Mouse (Mus musculus): ENCODE measurements at regions not wholly inside any gene's neighbourhood (a gene's known extent, or its start where the extent isn't known, plus 50 kb on each side); places are given as distances from the start of the nearest gene placed in this dataset.

- DNase-seq (ENCODE audit: low spot score in 2 of 2): no peak
These were observed 449.0 kb downstream of the Insc start for GRCm38 (mm10) chr7:115192482-115192881.

GRCm38 (mm10) chr7:115192992-115193761 is 449.7 kb downstream of the Insc start:
- no peak for DNase-seq (ENCODE audit: low spot score in 2 of 2)

DNA sequence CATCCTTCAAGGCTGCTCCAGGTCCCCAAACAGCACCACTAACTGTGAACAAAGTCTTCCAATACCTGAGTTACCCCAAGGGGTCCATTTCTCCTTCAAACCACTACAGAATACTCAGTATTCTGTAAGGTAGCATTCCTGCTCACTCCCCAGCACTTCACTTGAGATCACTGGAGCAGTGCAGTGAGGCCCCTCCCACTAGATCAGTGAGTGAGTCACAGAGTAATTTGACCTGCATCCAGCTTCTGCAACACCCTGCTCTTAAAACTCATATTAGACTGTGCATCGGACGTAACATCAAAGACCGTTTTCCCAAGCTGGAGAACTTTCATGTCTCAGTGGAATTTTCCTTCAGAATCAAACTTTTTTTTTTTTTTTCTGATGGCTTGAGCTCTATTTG is 461.4 kb downstream of the Insc start:
- DNase-seq (ENCODE audit: low spot score in 2 of 2): peak; percentile 20 to 46

DNA sequence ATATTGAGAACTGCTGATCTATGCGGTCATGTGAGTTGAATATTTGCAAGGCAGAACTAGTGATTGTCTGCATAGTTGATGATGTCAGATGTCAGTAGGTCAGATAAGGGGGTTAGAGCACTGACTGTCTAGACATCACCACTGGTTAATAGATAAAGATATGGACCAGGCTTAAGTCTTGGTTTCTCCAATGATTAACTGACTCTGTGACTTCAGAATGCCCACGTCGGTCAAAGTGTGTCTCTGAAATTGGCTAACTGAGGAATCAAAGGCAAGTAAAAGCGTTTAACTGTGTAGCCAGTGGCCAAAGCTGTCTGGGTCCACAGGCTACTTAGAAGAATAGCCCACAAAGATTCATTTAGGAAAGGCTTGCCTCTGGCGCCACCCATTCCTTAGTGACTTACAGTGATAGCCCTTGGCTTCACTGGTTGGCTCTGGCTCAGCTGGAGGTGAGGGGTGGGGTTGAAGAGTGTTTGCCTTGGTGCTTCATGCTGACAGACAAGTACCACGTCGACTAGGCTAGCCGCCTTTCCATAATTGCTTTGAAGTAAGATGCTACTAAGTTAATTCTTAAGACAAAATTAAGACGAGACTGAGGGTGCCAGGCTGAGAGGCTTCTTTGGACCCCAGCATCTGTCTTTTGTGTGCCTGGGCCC is 463.1 kb downstream of the Insc start:
- no peak for DNase-seq (ENCODE audit: low spot score in 2 of 2)

- DNase-seq (ENCODE audit: low spot score in 2 of 2): no peak
These were observed 465.3 kb downstream of the Insc start for GRCm38 (mm10) chr7:115208781-115209180.

DNA sequence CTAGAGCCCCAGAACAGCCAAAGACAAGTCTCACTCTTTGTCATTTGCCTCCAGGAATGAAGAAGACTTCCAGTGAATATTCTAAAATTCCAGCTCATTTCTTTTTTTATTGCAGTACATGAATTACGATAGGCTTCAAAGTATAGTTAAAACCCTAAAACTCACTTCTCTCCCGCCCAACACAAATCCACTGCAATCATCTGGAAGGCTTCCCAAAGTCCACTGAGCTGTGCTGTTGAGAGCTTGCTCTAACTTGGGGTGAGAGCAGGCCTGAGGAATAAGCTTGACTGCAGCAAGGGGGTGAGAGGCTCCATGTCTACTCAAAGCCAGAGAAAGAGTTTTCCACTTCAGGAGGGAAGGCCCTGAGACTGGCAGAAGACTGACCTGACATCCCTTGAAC is 466.5 kb downstream of the Insc start:
- no peak for DNase-seq (ENCODE audit: low spot score in 2 of 2)

DNA sequence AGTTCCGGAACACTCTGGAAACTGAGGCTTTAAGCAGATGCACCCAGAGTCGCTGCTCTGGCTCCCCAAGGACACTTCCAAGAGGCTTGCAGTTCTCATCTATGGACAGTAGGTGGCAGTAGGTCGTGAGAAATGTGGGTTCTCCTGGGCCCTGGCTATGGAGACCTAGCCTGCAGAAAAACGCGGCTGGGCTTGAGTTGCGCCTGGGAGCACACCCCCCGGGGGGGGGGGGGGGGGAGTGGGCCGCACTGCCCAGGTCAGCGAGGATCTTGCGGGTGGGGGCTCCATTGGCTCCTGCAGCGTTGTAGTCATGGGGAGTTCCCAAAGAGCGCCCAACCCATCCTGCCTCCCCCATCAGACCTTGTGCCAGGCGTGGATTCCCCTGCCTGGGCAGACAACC is 473.3 kb downstream of the Insc start:
- DNase-seq (ENCODE audit: low spot score in 2 of 2): peak; percentile 57 to 77

DNA sequence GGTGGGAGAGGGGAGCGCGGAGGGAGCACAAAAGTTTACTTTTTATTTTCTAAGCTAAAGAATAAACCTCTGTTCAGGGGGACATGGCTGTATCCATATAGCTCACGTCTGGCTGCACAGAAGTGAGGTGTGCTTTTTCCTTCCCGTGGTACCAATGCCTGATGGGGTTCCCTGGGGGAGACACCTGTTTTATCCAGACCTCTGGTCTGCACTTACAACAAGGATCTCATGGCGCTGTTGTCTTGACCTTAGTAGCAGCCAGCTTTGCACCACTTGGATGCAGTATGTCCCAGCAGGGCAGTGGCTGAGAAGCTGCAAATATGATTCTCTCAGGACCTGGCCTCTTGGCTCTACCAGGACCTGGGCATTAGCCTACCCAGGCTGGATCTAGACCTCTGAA is 473.8 kb downstream of the Insc start:
- DNase-seq (ENCODE audit: low spot score in 2 of 2): no peak

- no peak for DNase-seq (ENCODE audit: low spot score in 2 of 2)
These were observed 474.2 kb downstream of the Insc start for GRCm38 (mm10) chr7:115217712-115218111.

DNA sequence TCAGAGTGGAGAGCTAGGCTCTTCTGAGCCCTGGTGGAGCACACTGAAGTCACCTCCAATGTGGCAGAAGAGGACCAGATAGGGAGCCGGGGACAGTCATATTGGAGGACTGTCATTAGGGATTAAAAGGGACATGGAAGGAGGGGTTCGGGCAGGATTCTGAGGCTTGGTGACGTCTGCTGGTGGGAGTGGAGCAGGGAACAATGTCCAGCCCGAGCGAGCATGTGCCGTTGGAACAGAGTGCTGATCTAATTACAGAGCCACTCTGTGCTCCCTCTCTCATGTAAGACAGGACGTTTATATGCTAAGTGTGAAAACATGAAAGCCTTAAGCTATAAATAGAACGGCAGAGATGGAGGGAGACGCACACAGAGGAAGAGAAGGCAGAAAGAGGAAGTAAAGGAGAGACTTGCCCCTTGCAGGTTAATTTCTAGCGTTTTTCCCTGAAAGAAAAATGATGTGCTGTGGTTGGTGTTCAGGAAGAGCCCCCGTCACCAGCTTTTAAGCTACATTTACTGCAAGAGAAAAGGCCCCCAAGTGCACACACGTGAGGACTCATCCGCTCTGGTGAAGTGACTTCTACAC is 475.2 kb downstream of the Insc start:
- DNase-seq (ENCODE audit: low spot score in 2 of 2): no peak

GRCm38 (mm10) chr7:115222642-115223041 is 479.1 kb downstream of the Insc start:
- no peak for DNase-seq (ENCODE audit: low spot score in 2 of 2)

- DNase-seq (ENCODE audit: low spot score in 2 of 2): no peak
These were observed 487.0 kb downstream of the Insc start for GRCm38 (mm10) chr7:115230525-115230924.

DNA sequence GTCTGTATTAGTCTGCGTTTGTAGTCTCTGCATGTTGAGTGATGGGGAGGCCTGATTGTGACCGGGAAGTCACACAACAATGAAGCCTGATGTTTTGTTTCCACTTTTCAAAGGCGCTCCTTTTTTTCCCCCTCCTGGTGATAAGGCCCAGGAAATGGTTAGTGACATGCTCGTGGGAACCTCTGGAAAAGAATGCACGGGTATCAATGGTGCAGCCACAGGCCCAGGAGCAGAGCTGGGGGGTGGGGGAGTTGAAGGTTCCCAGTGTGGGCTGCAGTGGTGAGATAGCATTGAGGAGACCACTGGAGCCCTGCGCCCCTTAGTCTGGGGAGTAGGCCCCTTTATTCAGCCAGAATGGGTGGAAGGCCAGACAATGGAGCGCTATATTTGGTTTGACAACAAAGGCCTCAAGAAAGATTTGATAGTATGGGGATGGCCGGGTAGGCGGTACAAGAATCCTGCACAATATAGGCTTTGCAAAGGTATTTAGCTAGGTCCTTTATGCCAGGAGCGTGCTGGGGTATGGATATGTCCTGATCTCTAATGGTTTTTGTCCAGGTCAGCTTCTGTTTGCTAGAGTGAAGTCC is 490.4 kb downstream of the Insc start:
- DNase-seq (ENCODE audit: low spot score in 2 of 2): no peak

GRCm38 (mm10) chr7:115237131-115237530 is 493.6 kb downstream of the Insc start:
- no peak for DNase-seq (ENCODE audit: low spot score in 2 of 2)

DNA sequence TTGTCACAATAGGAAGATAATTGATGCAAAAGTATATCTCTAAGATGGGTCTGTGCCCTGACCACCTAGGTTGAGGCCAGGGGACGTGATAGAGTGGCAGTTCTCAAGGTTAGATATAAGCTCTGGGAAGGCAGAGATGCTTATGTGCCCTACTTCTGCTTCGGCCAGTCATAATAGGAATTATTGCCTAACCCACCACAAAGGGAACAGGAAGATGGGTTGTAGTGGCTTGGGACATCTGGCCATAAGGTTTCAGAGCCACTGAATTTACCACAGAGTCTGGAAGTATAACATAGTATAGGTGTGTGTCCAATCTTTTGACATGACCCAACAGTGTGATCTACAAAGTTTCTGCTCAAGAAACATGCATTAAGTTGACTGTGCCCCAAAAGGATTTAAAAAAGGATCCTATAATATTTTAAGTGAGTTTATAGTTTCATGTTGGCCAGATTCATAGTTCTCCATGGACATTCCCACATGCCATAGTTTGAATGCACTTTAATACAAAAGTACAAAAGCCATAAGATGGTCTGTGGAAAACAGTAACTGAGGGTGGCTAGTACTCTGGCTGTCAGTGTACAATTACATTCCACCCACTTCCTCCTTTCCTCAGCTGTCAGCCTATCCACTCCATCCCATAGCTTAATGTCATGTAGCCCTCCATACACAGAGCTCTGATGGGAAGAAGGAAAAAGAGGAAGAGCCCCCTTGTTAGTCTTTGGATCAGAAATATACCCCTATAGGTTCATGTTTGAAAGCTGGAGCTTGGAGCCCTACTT is 508.3 kb downstream of the Insc start:
- DNase-seq (ENCODE audit: low spot score in 2 of 2): no peak

DNA sequence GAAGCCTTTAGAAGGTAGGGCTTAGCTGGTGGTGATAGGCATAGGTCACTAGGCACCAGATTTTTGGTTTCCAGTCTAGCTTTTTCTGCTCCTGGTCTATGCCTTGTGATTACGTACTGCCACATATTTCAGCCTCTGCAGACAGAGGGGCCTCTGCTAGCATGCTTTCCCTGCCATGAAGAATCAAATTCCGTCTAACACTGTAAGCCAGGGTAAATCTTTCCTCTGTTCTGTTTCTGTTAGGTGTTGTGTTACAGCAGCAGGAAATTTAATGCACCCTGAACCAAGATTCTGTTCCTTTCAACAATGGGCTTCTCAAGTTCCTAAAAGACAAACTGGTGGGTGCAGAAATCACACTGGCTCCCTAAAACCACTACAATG is 508.9 kb downstream of the Insc start:
- no peak for DNase-seq (ENCODE audit: low spot score in 2 of 2)

- DNase-seq (ENCODE audit: low spot score in 2 of 2): no peak
These were observed 515.1 kb downstream of the Insc start for GRCm38 (mm10) chr7:115258626-115259025.

DNA sequence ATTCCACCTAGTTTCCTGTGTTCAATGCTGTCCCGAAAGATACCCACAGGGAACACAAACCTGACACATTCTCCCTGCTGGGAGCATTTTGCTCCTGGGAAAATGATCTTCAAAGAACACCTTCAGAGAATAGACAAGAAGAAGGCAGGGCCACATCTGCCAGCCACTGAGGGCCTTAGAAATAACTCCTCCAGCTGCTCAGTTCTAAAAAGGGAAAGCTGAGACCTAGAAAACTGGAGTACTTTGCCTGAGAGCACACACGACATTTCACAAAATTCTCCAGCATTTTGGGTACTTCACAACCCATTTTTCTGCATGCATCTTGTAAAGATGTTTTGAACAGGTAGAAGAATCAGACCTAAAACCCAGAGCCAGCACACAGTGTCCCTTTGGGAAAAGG is 519.6 kb downstream of the Insc start:
- no peak for DNase-seq (ENCODE audit: low spot score in 2 of 2)

GRCm38 (mm10) chr7:115266141-115266540 is 522.6 kb downstream of the Insc start:
- DNase-seq (ENCODE audit: low spot score in 2 of 2): no peak

- no peak for DNase-seq (ENCODE audit: low spot score in 2 of 2)
These were observed 527.3 kb downstream of the Insc start for GRCm38 (mm10) chr7:115270803-115271202.

GRCm38 (mm10) chr7:115274836-115275235 is 531.3 kb downstream of the Insc start:
- DNase-seq (ENCODE audit: low spot score in 2 of 2): no peak

Measured in urinary bladder, postnatal 36 days (tissue).